Mouse (Mus musculus) layer of hippocampus, adult 2 months (tissue): ENCODE measurements around the gene Fam131c. TPM values are rescaled to one million over a fixed set of nuclear protein-coding genes. Genes with fewer than 3 reads are reported as not detected.
A peak's percentile ranks its signal among the peaks of the same experiment; 100 is the strongest.

Experiments used
- DNase-seq, 2 experiments: peaks; one replicate each; pipeline ENCODE4 v3.0.0; 2022; ENCODE audit warnings: low spot score in 2 of 2
- H3K27ac ChIP-seq: fragments of 200-600 bp; 2 replicates; pipeline ENCODE4 v1.8.1; 2022
- H3K4me3 ChIP-seq: fragments of 200-600 bp; 2 replicates; pipeline ENCODE4 v1.8.1; 2022; ENCODE audit warnings: mild to moderate bottlenecking
- CTCF ChIP-seq: fragments of 200-600 bp; conservative IDR thresholded peaks from 2 replicates; pipeline ENCODE4 v1.8.1; 2022; ENCODE audit warnings: antibody characterized with exemption, mild to moderate bottlenecking, moderate library complexity
- microRNA-seq, 2 experiments: library from miRNA; unstranded; fragments of <30 nt; microRNA quantifications; one replicate each; pipeline ENCODE4 v1.2.0; 2021
- total RNA-seq, 2 experiments: library from RNA; stranded (reverse); gene quantifications; 2 replicates each; pipeline ENCODE4 v1.2.3; 2021

The Fam131c gene
- total RNA-seq, 2 experiments from 2014 or later, result 2.5 to 2.6 TPM

DNA sequence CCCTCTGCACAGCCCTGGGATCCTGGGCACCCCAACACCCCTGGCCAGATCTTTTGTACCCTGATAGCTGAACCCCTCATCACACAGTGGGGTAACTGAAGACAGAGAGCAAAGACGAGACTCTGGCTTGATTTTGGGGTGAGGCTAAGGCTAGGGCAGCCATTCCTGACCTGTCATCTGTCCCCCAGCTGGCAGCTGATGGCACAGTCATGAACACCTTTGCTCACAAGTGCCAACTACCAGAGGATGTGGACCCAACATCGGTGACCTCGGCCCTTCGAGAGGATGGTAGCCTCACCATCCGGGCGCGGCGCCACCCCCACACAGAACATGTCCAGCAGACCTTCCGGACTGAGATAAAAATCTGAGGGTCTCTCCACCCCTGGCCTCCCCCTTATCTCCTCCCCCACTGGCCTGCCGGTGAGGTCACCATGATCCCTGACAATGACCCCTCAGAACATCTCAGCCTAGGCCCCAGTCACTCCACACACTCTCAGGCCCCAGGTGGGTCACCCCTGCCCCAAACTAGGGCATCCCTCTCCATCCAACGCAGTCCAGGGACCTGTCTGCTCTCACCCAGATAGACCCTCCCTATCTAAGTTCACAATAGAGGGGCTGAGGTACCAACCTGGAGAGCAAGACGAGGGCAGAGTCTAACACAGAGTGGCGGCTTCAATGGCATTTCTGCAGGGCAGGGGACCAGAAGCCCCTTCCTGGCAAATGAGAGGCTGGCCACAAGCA is 55.8 kb downstream of the Fam131c start:
- no peak for DNase-seq
- H3K4me3 ChIP-seq, result no peak overlapping the region
- H3K27ac ChIP-seq, result no peak overlapping the region
- TF ChIP-seq CTCF, result no peak

DNA sequence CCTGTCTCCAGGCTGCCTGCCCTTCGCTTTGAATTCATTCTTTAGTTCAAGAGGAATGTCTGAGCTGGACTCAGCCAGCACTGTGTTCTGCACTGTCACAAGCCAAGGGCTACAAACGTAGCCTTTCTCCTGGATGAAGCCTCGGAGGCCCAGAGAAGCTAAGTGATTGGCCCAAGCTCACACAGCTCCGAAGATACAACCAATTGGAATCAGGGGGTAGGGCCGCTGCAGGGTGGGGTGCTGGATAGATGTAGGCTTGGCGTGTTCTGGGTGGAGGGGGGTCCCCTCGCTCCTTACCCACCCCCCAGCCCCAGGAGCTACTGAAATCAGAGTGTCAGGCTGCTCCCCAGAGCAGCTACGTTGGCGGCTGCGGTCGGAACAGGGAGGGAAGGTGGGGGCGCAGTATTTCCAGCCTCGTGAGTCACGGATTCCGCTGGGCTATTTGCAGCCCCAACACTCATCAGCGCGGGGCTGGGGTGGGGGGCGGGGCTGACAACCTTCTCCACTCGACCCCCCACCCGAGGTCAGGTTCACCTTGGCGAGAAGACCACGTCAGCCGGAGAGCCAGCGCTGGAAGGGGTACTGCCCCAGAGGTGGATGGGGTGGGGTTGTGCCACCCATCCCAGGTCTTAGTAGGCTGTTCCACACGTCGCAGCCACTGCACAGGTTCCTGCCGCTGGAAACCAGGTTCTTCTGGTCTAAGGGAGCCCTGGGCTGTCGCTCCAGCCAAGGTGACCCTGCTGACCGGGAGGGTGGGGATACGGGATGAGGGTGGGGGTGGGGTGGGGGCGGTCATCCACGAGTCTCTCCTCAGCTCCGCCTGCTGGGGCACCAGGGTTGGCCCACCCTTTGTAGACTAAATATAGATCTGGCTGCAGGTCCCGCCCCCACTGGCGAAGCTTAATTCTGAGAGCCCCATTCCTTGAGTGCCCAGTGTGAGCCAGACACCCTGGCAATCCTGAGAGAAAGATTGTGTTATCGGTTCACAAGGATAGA is 57.8 kb downstream of the Fam131c start:
- H3K4me3 ChIP-seq, result peak overlapping the region; percentile 66
- peak overlapping the region; percentile 92 for H3K27ac ChIP-seq
- peak; percentile 18 for TF ChIP-seq CTCF
- peak; percentile 72 to 82 for DNase-seq

DNA sequence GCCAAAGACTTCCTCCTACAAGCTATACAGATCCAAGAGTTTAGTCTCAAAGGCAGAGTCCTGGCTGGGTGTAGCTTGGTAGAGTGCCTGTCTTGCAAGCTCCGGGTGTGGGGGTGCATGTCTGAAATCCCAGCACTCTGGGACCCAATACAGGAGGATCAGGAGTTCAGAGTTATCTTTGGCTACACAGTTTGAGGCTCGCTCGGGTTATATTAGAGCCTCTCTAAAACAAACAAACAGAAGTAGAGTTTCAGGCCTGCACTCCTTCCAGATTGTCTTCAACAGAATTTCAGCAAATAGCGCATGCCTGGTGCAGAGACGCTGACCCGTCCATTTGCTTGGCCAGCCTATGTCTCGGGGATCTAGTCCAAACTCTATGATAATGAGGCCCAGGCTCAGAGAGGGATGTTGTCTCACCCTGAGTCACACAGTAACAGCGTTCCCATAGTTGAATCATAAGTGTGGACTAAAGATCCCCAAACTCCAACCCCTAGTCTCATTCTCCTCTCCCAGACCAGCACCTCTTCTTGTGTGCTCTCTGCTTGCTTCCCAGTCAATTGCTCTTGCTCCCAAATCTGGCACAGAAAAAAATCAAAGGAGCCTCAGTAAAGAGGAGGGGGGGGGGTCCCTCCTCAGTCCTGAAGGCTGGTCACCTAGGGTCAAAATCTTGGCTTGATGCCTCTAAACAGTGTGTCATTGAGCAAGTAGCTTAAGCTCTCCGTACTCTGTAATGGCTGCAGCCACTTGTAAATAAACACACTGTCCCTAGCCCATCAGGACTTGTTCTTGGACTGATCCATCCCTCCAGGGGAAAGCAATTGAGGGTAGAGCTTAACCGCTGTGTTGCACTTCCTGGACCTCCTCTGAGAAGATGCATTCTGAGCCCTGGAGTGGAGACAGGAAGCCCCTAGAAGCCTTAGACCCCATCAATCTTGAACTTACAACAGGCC is 59.1 kb downstream of the Fam131c start:
- DNase-seq, result no peak
- H3K4me3 ChIP-seq, result no peak overlapping the region
- TF ChIP-seq CTCF, result no peak
- H3K27ac ChIP-seq, result no peak overlapping the region

DNA sequence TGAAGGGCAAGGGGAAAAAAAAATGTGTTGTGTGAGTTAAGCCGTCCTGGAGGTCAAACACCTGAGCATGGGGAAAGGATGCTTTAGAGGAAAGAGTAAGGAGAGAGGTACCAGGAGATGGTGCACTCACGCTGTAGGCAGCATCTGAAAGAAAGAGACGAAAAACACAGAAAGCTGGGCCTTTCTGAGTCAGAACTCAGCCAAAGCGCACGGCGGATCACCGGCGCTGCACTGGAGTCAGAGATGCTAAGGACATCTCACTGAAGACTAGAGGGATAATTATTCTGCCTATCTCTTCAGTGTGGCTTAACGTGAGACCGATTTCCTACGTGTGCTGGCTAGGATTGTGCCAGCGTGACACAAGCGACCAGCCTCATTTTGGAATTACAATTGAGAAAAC is 59.9 kb downstream of the Fam131c start:
- TF ChIP-seq CTCF, result no peak
- H3K4me3 ChIP-seq, result no peak overlapping the region
- no peak overlapping the region for H3K27ac ChIP-seq
- DNase-seq, result no peak

DNA sequence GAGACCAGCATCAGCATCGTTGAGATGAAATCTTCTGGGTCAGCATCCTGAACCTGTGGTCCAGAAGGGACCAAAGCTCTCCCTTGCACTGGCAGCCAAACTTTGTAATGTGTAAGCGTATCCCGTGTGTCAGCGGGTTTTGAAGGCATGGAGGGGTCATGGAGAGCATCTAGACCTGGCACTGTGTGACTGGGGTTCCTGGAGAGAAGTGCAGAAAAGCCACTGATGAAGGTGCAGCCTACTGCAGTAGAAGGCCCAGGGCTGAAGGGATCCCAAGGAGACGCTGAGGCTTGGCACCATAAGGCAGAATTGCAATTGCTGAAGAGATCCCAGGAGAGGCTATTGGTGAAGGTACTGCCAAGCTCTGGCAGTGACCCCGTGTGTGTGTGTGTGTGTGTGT is 61.4 kb downstream of the Fam131c start:
- Histone ChIP-seq H3K4me3 (no peak overlapping the region), H3K27ac (no peak overlapping the region)
- TF ChIP-seq CTCF, result no peak
- DNase-seq, result no peak

DNA sequence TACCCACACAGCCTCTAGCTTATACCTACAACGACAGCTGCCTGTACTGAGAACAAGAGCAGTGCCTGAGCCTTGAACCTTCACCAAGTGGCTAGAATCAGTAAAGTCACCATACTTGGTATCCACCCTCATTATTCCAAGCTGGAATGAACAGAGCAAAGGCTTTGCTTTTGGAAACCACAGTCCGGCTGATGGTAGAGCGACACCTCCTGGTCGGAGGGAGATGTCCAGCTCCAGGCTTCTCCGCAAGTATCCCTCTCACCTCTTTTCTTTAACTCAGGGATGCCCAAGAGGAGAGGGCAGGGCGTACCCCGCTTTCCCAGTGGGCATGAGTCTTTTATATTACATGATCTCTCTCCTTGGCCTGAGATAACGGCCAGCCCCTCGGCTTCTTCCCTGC is 61.8 kb downstream of the Fam131c start:
- Histone ChIP-seq H3K27ac (no peak overlapping the region), H3K4me3 (no peak overlapping the region)
- peak; percentile 74 for TF ChIP-seq CTCF
- DNase-seq, result no peak

DNA sequence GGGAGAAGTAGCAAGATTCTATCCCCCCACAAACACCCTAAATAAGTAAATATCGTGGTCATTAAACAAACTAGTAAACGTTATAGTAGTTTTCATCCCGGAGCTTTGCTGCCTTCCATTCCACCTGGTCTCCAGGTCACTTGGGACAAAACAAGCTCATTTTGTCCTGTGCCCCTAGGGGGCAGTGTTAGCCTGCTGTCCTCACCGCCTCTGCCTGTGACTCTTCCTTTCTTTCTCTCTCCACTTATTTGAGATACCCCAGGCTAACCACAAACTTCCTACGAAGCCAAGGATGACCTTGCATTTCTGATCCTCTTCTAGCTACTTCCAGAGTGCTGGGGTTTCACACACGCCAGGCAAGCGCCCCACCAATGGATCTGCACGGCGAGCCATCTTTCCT is 63.0 kb downstream of the Fam131c start:
- TF ChIP-seq CTCF, result peak; percentile 97
- no peak overlapping the region for H3K4me3 ChIP-seq
- DNase-seq, result peak; percentile 59 to 73
- H3K27ac ChIP-seq, result no peak overlapping the region

DNA sequence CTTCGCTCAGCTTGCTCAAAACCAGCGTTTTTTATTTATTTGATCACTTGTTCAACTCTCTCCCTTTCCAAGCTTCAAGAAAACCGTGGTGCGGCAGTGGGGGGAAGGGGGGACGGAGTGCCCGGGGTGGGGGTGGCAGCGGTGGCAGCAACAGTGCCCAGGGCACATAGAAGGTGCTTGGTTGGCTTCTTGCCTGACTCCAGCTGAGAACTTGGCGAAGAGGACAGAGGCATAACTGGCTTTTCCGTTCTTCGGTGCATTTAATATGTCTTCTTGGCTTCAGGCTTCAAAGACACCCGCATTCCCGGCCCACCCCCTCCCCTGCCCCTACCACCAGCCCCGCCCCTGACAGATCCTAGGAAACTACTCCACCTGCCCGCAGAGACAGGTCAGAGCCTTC is 64.6 kb downstream of the Fam131c start:
- H3K27ac ChIP-seq, result no peak overlapping the region; the same call in 1 of the 2 replicates
- no peak for TF ChIP-seq CTCF
- DNase-seq, result no peak
- H3K4me3 ChIP-seq, result no peak overlapping the region; the same call in 1 of the 2 replicates

DNA sequence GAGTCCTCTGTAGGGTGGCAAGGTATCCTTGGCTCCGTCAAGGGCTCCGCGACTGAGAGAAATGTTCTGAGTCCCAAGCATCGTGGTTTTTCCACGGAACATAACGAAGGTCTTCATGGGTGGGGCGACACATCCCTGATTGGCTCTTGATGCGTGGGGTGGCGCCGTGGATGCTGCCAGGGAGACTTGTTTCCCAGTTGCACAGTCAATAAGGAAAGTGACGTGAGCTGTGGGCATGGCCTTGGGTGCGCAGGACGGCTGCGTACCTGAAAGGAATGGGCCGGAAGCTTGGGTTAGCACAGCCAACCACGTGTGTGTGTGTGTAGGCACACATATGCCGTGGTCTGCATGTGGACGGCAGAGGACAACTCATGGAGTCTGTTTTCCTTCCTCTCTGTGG is 65.2 kb downstream of the Fam131c start:
- TF ChIP-seq CTCF, result no peak
- peak overlapping the region; percentile 46; the same call in 1 of the 2 replicates for H3K27ac ChIP-seq
- no peak for DNase-seq
- peak overlapping the region; percentile 18; the same call in 1 of the 2 replicates for H3K4me3 ChIP-seq

Small RNAs within 50 kb of the gene (microRNA-seq; reads per million reads assigned to microRNA genes)
- gene Gm25690, result 0 reads per million in 2 experiments

Other genes with a start within 250 kb of the Fam131c start
- gene Szrd1, start 228.4 kb upstream of the Fam131c start, total RNA-seq, result 10 to 100 TPM; 49.7 to 54.3 TPM
- gene Fbxo42, start 220.3 kb upstream of the Fam131c start, total RNA-seq, result 10 to 100 TPM; 21.2 to 22.8 TPM
- gene Rsg1, start 154.3 kb upstream of the Fam131c start, total RNA-seq, result 1 to 10 TPM; 2.5 to 5.4 TPM
- 10 to 100 TPM; 15.5 to 16.2 TPM for gene Arhgef19, start 128.7 kb upstream of the Fam131c start, total RNA-seq
- gene Epha2, start 67.0 kb upstream of the Fam131c start, total RNA-seq, result 1 to 10 TPM in 1 of 2 experiments, under 1 TPM in 1; 0.86 to 1.3 TPM
- not detected for gene Clcnka, start 30.5 kb downstream of the Fam131c start, total RNA-seq
- not detected for gene Clcnkb, start 47.8 kb downstream of the Fam131c start, total RNA-seq
- under 1 TPM in 1 of 2 experiments, not detected in 1; 0.12 TPM for gene Hspb7, start 52.6 kb downstream of the Fam131c start, total RNA-seq
- gene Srarp, start 67.9 kb downstream of the Fam131c start, total RNA-seq, result 1 to 10 TPM; 4.1 to 5.3 TPM
- gene Zbtb17, start 76.4 kb downstream of the Fam131c start, total RNA-seq, result 10 to 100 TPM; 33.8 to 34.6 TPM
- gene Spen, start 170.4 kb downstream of the Fam131c start, total RNA-seq, result 10 to 100 TPM; 56.0 to 68.1 TPM
- under 1 TPM; 0.47 to 0.90 TPM for gene Fblim1, start 237.9 kb downstream of the Fam131c start, total RNA-seq